Mouse (Mus musculus): Measurements from ENCODE around the gene Actn4.

Actn4 gene

DNA sequence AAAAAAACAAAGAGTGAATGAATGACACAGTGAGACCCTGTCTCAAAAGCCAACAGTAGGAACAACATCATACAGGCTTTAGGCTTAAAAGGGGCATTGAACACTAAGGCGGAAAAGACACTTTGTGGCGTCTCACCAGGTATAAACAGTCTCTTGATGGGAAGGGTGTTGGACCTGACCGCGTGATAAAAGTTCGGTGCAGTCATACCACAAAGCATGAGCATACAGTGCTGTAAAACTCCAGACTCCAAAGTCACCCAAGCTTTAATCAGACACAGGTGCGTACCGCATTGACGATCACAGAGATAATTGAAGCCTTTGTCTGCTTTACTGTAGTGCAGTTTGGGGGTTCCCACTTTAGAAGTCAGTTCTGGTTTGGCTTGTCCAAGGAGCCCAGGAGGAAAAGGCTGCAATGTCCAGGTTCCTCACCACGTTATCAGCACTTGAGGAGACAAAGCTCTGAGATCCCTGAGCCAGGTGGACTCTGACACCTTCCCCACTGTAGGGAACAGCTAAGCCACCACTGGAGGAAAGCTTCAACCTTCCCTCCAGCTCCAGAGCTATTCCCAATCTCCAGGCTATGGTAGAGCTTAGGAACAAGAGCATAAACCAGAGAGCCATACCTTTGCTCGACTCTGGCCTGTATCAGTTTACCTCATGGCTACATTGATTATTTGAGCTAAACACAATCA, 11.6 kb downstream of the Actn4 start:
- DNase-seq (ENCODE audit: low read depth, low spot score) = no peak

- DNase-seq (ENCODE audit: low read depth, low spot score) = no peak
Observed at GRCm38 (mm10) chr7:28949298-28949697, 12.8 kb downstream of the Actn4 start.

GRCm38 (mm10) chr7:28948746-28949145, 13.4 kb downstream of the Actn4 start:
- no peak for DNase-seq (ENCODE audit: low read depth, low spot score)

DNA sequence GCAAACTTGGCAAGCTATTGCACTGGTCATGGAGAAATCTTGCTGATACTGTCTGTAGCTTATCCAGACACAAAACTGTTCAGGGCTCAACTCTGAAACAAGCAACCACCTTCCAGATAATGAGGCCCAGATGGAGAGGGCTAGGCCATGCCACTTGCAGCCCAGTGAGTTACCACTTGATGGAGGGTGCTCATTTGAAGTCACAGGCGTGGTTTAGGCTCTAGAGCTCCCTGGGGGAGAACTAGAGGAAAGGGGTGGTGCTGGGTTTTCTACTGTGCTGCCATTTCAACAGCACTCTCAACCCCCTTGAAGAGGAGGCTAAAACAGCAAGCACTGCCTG, 15.9 kb downstream of the Actn4 start:
- DNase-seq (ENCODE audit: low read depth, low spot score) = no peak

DNA sequence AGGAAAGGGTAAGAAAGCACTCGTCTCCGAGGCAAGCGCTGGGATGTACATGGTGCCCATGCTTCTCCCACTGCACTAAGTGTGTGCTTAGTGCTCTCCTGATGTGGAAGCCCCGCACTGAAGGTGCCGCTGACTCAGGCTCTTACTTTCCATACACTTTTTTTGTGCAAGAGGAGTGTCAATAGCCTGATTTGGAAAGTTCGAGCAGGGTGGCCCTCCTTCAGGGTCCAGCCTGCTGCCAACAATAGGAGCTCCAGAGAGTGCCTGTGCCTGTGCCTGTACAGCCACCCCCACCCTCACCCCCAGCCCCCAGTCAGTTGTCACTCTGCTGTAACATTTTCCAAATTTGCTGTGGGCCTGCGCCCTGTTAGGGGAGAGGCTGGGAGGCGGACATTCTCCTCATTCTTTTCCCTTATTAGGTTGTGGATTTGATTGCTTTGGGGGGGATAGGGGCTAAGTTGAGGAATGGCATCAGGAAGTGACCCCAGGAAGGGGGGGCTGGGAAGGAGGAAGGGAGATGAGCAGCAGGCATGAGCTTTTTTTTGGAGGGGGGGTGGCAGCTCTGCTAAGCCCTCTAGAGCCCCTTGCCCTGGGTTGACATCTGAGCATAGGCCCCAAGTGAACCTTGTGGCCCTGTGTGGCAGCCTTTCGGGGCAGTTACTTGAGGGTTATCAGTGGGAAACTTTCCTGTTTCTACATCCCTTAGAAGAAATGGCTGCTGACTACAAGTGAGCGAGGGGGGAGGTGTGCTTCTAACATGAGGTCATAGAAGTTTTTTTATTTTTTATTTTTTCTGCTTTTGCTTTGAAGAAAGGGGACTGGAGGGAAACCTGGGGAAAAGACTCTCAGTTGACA, 16.5 kb downstream of the Actn4 start:
- DNase-seq (ENCODE audit: low read depth, low spot score) = peak; percentile 70

DNA sequence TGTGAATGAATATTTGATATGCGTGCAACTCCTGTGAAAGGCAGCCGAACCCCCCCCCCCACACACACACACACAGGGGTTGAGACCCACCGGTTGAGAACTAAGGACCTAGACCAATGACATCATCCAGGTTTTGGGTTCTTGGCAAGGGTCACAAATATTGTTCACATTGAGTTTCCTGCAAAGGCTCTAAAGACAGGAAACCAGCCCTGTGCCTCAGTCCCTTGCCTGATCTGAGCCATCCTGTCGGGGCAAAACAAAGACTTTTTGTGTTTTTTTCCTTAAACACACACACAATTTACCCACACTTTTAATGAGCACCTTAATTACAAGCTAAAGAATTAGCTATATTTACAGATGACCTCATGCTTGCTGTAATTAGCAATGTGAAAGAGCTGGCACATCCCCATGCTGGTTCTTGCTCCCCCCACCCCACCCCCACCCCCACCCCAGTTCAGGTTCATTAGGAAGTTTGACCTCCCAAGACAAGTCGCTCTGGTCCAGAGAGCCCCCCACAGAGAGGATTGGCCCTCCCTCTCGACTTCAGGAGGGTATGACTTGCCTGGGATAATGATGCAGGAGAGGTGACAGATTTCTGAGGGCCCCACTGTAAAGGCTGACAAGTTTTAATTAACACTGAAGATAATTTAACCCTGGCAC, 17.3 kb downstream of the Actn4 start:
- DNase-seq (ENCODE audit: low read depth, low spot score) = no peak

- no peak for DNase-seq (ENCODE audit: low read depth, low spot score)
Observed at GRCm38 (mm10) chr7:28943451-28944180, 18.5 kb downstream of the Actn4 start.

DNA sequence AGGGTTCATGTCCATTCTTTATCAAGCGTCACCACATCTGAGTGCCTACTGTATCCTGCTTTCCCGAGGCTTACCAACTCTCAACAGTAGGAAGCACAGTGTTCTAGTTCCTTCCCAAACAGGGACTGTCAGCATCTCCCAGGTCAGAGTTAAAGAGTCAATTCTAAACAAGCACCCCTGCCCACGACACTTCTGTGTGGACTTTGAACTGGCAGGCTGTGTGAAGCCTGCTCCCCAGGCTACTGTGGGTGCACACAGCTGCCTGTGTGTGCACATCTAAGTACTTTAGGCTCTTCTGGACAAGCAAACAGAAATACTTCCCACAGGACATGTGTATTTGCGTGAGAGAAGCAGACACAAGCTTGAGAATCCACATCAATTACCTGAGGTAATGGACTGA, 20.6 kb downstream of the Actn4 start:
- no peak for DNase-seq (ENCODE audit: low read depth, low spot score)

DNA sequence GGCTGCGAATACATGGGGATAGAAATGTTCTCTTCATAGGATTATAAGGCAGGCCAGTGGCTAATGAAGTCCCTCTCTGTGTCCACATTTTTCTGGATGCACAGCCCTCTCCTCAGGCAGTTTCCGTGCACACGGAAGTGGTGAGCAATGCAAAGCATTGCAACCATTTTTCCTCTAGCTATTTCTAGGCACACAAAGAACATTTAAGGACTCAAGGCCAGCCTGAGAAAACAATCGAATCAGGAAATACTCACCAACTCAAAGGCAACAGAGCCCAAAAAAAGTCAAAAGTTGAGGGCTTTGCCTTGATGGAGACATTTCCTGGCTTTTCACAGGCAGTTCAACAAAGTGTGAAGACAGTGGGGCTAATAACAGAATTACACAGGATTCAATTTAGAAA, 21.0 kb downstream of the Actn4 start:
- DNase-seq (ENCODE audit: low read depth, low spot score) = no peak

GRCm38 (mm10) chr7:28939418-28940183, 22.5 kb downstream of the Actn4 start:
- DNase-seq (ENCODE audit: low read depth, low spot score) = no peak

DNA sequence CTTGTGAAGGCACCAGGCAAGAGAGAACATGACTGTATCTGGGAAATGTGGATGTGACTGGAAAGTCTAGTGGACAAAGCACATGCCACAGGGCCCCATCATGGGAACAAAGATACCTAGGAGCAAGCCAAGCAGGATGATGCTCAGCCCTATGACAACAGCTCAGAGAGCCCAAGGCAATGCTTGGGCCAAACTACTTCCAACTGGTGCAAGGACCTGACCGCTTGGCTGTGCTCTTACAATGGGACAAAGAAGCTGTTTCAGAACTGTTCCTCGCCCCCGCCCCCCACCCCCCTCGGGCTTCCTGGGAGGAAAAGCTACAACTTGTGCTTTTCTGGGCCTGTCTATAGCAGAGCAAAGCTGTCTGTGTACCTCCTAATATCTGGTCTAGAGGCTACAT, 23.5 kb downstream of the Actn4 start:
- DNase-seq (ENCODE audit: low read depth, low spot score) = no peak

DNA sequence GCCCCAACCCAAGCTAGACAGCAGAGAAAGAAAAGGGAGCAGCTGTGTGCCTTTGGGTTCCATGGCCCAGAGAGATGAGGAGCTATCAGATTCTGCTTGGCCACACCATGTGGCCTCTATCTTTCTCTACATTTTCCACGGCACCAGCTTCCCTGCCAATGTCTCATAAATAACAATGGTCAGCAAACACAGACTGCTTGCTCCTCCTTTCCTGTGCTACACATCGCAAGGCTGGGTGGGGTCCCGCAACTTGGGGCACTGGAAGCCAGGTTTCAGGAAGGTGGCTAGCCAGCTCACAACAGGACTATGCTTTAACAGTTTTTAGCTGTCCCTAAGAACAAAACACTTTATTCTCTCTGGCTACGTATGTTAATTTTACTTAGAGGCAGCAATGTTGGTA, 25.4 kb downstream of the Actn4 start:
- DNase-seq (ENCODE audit: low read depth, low spot score) = no peak

DNA sequence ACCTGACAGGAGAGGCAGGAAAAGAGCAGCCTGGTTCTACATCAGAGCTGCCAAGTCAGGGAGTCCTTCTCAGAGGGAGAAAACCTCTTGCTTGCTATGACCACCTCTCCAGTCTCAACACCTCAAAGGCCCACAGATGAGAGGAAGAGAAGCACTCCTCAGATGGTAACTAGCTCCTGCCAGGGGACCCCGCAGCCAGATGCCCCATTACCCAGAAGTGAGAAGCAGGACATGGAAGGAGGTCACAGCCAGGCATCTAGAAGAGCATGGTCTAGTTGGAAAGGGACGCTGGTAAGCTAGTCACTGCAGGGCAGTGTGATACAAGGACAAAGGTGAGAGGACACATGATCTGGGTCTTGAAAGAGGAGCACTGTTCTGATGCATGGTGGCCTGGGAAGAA, 28.3 kb downstream of the Actn4 start:
- no peak for DNase-seq (ENCODE audit: low read depth, low spot score)

DNA sequence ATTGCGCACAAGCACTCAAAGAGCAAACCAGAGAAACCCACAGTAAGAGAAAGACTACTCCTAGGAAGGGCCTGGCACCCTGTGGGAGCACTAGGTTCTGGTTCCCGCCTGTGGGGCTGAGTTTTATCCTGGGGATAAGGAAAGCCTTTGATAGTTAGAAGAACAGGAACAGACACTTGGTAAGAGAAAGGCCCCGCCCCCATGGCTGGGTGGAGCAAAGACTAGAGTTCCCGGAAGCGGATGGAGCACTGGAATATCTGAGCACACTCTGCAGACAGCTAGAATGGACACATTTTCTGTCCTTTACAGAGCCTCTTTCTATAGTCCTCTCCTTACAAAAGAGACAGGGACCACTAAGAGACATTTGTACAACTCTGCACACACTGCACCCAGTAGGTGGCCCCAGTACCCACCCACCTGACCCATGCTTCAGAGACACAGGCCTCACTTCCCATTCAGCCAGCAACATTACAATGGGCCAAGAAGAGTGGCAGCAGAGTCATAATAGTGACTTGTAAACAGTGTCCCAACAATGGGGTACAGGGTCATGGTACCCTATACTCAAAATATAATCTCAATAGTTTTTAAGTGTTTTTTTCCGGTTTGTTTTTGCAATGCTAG, 29.6 kb downstream of the Actn4 start:
- no peak for DNase-seq (ENCODE audit: low read depth, low spot score)

DNA sequence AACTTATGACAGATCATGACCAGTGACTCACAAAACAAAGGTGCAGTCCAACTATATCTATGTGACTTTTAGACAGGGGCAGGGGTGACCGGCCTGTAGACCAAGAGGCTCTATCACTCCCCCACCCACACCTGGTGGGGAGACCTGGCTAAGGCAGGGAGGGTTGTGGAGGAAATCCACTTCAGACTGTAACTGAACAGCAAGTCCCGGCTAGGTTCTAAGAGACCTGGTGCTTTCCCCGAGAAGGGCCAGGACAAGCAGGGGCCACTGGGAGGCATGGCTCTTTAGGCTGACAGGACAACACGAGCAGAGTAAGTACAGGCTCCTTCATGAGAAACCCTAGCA, 30.5 kb downstream of the Actn4 start:
- DNase-seq (ENCODE audit: low read depth, low spot score) = no peak

- DNase-seq (ENCODE audit: low read depth, low spot score) = no peak
Observed at GRCm38 (mm10) chr7:28931032-28931694, 31.0 kb downstream of the Actn4 start.

DNA sequence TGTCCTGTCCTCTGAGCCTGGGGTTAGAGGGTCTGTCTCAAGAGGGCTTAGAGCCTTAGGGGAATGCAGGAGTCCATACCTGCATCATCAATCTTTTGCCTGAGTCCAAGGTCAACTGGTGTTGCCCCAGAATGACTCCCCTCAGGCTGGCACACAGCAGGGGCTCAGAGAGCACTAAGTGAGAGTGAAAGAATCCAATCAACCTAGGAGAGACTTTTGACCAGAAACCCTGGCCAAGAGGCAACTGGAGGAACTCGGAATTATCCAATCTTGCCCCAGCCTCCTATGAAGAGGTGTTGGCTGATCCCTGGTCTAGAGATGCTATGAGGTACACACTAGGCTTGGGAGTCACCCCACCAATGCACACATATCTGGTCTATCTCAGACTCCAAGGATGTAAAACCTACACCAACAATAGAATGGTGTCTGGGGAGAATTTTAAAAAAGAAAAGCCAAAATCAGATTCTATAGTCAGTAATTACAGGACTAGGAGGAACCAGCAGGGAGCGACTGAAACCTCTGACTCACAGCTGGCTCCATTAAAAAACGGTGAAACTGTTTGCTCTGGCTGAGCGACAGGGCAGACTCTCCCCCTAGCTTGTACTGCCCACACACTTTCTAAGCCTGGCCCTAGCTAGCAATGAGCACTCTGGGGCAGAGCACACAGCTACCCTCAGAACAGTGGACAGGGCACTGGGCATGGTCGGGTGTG, 31.7 kb downstream of the Actn4 start:
- DNase-seq (ENCODE audit: low read depth, low spot score) = no peak

DNA sequence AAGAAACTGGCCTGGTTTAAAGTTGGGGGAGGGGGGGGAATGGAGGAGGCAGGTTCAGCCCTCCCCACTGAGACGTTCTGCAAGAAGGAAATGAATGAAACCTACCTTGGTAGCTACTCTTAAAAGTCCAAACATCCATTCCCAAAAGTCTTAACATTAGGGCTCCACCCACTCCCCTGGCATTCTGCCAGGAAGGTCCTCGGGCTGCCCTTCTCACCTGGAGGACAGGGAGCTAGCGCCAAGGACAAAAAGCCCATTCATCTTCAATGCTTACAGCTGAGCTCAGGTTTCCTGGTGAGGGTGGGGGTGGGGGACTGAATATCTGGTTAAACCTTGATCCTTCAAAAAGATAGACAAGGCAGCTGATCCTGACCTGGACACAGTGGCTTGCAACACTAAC, 32.8 kb downstream of the Actn4 start:
- DNase-seq (ENCODE audit: low read depth, low spot score) = no peak

DNA sequence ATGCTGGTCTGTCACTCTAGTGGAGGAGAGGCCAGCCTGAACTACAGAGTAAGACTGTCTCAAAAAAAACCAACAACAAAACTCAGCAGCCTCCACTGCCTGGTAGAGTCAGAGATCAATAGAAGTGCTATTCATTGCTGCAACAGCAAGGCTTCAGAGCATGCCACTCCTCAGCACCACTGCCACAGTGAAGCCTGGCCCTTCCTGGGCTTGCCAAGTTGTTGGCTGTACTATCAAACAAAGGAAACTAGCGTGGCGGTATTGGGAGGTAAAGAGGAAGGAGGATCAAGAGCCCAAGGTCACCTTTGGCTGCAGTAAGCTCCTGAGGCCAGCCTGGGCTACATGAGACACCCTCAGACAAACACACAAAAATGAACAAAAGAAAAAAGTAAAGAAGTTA, 36.0 kb downstream of the Actn4 start:
- DNase-seq (ENCODE audit: low read depth, low spot score) = no peak

GRCm38 (mm10) chr7:28925317-28925716, 36.8 kb downstream of the Actn4 start:
- DNase-seq (ENCODE audit: low read depth, low spot score) = peak; percentile 67

Measured in mesoderm, embryonic 11.5 days (tissue).